In the genomic region with DNA sequence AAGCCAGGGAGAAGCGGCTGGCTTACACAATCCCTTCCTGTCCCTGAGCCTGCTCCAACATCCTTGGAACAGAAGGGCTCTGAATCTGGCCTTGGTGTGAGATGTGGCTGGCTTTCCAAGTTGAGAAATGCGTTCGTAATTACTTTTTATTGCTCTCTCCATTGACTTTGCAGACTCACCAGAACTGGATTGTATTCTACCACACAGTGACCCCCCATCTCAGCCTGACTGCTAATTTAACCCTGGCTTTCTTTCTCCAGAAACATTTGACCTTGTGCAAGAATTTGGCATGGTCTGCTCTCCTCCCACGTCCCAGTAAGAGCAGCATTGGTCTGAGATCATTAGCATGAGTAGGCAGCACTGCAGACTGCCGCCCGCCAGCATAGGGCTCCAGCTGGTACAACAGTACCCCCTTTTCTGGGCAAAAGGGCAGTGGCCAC, we compare ENCODE assay signal across 7 mouse cellular contexts.
DNase-seq lines count a peak whose midpoint lies in the region.

No protein-coding gene starts in this region.

- DNase-seq in urinary bladder, postnatal 36 days (ENCODE audit: low spot score in 2 of 2): peak; percentile 8 to 52
- no peak for DNase-seq in urinary bladder, postnatal 10 days (ENCODE audit: low spot score)
- DNase-seq in fat pad, adult 2 months (ENCODE audit: extremely low read depth, low read depth, low spot score): peak; percentile 30
- peak; percentile 21 for DNase-seq in heart, postnatal 4 days
- peak; percentile 22 to 40 for DNase-seq in left cerebral cortex, adult 8-10 months (ENCODE audit: low spot score in 2 of 2)
- DNase-seq in right cerebral cortex, postnatal 4 days: peak; percentile 14
- DNase-seq in thymus, adult 18-20 months: no peak

Comparison
In these comparisons a context has a peak if more than half of its experiments do, and no peak if none do; other contexts are left out.
1. DNase-seq: peak in urinary bladder, postnatal 36 days (2 of 2), fat pad, adult 2 months (single experiment), heart, postnatal 4 days (single experiment), left cerebral cortex, adult 8-10 months (2 of 2) and right cerebral cortex, postnatal 4 days (single experiment); none in urinary bladder, postnatal 10 days (single experiment) and thymus, adult 18-20 months (0 of 2).